Mouse (Mus musculus) hindbrain, postnatal 0 days (tissue): ENCODE data around the gene Olfml2b. TPM values are rescaled to one million over a fixed set of nuclear protein-coding genes. Genes with fewer than 3 reads are reported as not detected.

Source experiments
- ATAC-seq: fragments of 200-750 bp; cut with Nextera tagmentation; 2 replicates; pipeline ENCODE4 v1.8.0; 2017; ENCODE audit warnings: mild to moderate bottlenecking, moderate TSS enrichment, moderate library complexity
- DNase-seq: peaks from one replicate; pipeline ENCODE4 v3.0.0-alpha.2; 2015; ENCODE audit warnings: low spot score
- H3K27ac ChIP-seq: fragments of 300-500 bp; sonication (generic); 2 replicates; pipeline ENCODE4 v1.5.1; 2014; ENCODE audit warnings: mild to moderate bottlenecking
- H3K27me3 ChIP-seq: fragments of 300-500 bp; sonication (generic); 2 replicates; pipeline ENCODE4 v1.6.1; 2014; ENCODE audit warnings: low read length, mixed read lengths; ENCODE audit not compliant: insufficient read depth
- H3K36me3 ChIP-seq: fragments of 300-500 bp; sonication (generic); 2 replicates; pipeline ENCODE4 v1.6.1; 2014; ENCODE audit warnings: low read length, mixed read lengths; ENCODE audit not compliant: insufficient read depth
- H3K4me1 ChIP-seq: fragments of 300-500 bp; sonication (generic); 2 replicates; pipeline ENCODE4 v1.6.1; 2014; ENCODE audit warnings: antibody characterized with exemption, low read length, mixed read lengths; ENCODE audit not compliant: insufficient read depth
- H3K4me2 ChIP-seq: fragments of 300-500 bp; sonication (generic); 2 replicates; pipeline ENCODE4 v1.6.1; 2014; ENCODE audit warnings: low read depth, mild to moderate bottlenecking, low read length, moderate library complexity, mixed read lengths
- H3K4me3 ChIP-seq: fragments of 300-500 bp; sonication (generic); 2 replicates; pipeline ENCODE4 v1.5.1; 2014; ENCODE audit warnings: low read length
- H3K9ac ChIP-seq: fragments of 300-500 bp; sonication (generic); replicated peaks from 2 replicates; pipeline ENCODE4 v1.6.1; 2014; ENCODE audit warnings: mild to moderate bottlenecking, low read length, moderate library complexity, mixed read lengths
- H3K9me3 ChIP-seq: fragments of 300-500 bp; sonication (generic); 2 replicates; pipeline ENCODE4 v1.6.1; 2016; ENCODE audit warnings: low read length, mixed read lengths
- CTCF ChIP-seq: IDR thresholded peaks from 2 replicates; pipeline ENCODE4 v1.5.1; 2016; ENCODE audit warnings: antibody characterized with exemption, control low read depth, low read depth
- WGBS: fragments of 180-500 bp; shearing (Covaris S2); extraction: QIAGEN DNeasy Blood & Tissue Kit; methylation state at CpG from one replicate; pipeline ENCODE4 v1.1.7; 2014; 5-methylcytosine and 5-hydroxymethylcytosine counted together
- polyA plus RNA-seq: library from polyadenylated mRNA; unstranded; fragments of >200 nt; fragmentation: Nextera tagmentation; extraction: Ambion mirVana; gene quantifications from 2 replicates; pipeline ENCODE4 v1.2.1, GENCODE M21; 2015
- total RNA-seq: library from RNA; depleted of rRNA; stranded (reverse); fragments of >200 nt; gene quantifications from 2 replicates; pipeline ENCODE4 v1.2.3, GENCODE M21; 2014

Gene Olfml2b
- total and polyA plus RNA-seq, 2 experiments from 2014 or later, result 3.9 to 7.1 TPM

DNA sequence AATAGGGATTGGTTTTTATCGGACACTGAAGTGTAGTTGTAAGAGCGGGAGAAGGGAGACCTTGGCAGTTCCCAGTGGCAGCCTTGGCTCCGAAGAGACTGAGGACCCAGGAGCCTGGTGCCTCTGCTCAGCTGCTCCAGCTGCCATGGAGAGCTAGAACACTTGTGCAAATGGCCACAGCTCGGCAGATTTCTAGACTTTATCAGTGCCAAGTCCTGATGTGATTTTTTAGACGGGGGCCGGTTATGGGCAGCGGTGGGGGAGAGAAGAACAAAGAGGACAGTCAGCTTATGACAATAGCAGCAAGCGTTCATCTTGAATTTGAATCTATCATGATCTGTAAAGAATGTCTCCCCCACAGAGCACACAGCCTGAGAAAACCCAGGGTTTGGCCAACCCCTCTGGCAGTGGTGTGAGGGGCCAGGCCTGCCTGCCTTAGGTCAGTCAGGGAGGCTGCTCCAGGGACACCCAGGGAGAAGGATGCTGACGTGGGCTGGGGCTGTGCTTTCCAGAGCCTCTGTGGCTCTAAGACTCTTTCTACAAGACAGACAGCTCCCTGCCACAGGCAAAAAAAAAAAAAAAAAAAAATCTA lies 29.9 kb downstream of the Olfml2b start:
- Histone ChIP-seq H3K4me2 (no peak overlapping the region), H3K36me3 (no peaks in the 10 kb centered on the region), H3K9me3 (no peaks in the 10 kb centered on the region), H3K4me1 (no peaks in the 10 kb centered on the region; the same call in 1 of the 2 replicates), H3K27me3 (no peaks in the 10 kb centered on the region), H3K27ac (no peak overlapping the region; the same call in 1 of the 2 replicates), H3K4me3 (no peak overlapping the region), H3K9ac (no peak overlapping the region)
- DNase-seq, result peak; percentile 36
- no peak for TF ChIP-seq CTCF
- WGBS, result 33% methylated on average over 9 of the region's 9 CpGs
- ATAC-seq, result peak; percentile 62

DNA sequence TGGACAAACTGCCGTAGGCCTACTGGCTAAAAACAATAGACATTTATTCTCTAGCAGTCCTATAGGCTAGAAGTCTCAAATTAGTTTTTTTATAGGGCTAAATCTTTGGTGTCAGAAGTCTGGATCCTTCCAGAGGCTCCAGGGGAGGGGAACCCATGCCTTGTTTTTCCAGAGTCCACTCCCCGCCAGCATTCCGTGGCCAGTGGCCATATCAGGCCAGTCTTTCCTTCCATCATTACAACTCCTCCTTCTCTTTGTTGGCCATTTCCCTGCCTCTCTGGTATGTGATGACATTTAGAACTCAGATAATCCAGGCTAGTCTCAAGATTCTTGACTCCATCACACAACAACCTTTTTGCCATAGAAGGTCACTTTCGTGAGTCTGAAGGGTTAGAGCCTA lies 33.3 kb downstream of the Olfml2b start:
- DNase-seq (no peak), ATAC-seq (no peak)
- H3K27ac ChIP-seq, result no peak overlapping the region
- H3K4me3 ChIP-seq, result no peak overlapping the region
- H3K9ac ChIP-seq, result no peak overlapping the region
- no peaks in the 10 kb centered on the region for H3K27me3 ChIP-seq
- no peak overlapping the region for H3K4me2 ChIP-seq
- WGBS, result 96% methylated on average over 4 of the region's 4 CpGs
- H3K36me3 ChIP-seq, result no peaks in the 10 kb centered on the region
- no peaks in the 10 kb centered on the region for H3K9me3 ChIP-seq
- H3K4me1 ChIP-seq, result no peaks in the 10 kb centered on the region; the same call in 1 of the 2 replicates
- TF ChIP-seq CTCF, result no peak

DNA sequence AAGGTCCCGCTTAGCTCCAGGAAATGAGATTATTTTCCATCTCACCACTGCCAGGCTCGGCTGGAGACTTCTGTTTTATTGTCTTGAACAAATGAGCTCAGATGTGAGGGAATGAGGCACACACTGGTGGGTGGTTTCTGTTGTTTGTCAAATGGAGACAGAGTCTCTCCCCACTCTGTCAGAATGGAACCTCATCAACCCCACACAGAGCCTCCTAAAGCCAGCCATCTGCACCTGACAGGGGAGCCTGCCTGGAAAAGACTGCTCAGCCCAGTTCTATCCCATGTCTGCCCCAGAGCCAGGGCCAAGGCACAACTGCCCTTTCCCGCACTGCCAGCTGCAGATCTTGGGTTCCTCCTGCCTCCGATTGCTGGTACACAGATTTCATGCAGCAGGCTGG lies 34.5 kb downstream of the Olfml2b start:
- Histone ChIP-seq H3K27ac (no peak overlapping the region), H3K4me3 (no peak overlapping the region), H3K27me3 (no peaks in the 10 kb centered on the region), H3K9ac (no peak overlapping the region), H3K4me2 (no peak overlapping the region), H3K4me1 (no peaks in the 10 kb centered on the region; the same call in 1 of the 2 replicates), H3K9me3 (no peaks in the 10 kb centered on the region), H3K36me3 (no peaks in the 10 kb centered on the region)
- ATAC-seq (no peak), DNase-seq (no peak)
- WGBS, result 62% methylated on average over 4 of the region's 4 CpGs
- no peak for TF ChIP-seq CTCF

DNA sequence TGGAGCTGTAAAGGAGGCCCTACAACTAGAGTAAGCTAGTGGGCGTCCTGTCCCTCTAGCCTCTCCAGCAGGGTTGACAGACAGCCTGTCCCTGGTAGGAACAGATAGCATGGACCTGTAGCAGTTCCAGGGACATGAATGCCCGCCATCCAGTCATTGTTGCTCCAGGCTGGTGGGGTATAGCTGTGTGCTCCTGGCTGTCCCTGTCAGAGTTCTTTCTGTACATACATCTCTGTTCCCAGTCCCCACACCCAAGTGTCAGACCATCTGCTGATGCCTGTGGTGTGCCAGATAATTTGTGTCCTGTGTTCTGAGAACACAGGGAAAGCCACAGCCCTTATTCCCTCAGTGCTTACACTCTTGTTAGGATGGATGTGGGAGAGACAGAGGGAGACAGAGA lies 35.3 kb downstream of the Olfml2b start:
- Histone ChIP-seq H3K9me3 (no peaks in the 10 kb centered on the region), H3K4me3 (no peak overlapping the region), H3K27me3 (no peaks in the 10 kb centered on the region), H3K4me1 (no peaks in the 10 kb centered on the region), H3K4me2 (no peak overlapping the region), H3K36me3 (no peaks in the 10 kb centered on the region), H3K27ac (no peak overlapping the region), H3K9ac (no peak overlapping the region)
- whole genome bisulfite sequencing, result 60% methylated on average over 2 of the region's 2 CpGs
- ATAC-seq (no peak; the same call in 1 of the 2 replicates), DNase-seq (no peak)
- TF ChIP-seq CTCF, result no peak

DNA sequence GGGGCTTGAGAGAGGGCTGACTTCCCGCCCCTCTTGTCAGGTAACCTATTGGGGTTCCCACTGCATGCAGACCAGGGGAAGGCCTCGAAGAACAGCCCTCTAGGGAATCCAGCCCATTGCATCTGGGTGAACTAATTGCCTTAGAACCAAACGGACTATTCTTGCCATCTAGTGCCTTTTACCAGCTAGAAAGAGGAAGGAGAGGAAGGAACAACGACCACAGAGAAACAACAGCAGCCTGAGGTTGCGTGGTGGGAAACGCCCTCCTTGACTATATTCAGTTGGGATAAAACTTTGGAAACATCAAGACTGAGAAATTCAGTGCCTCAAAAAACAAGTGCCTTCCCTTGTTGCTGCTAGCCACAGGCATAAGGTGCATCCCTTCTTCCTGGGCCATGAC lies 39.5 kb downstream of the Olfml2b start:
- no peak for TF ChIP-seq CTCF
- no peaks in the 10 kb centered on the region for H3K9me3 ChIP-seq
- no peaks in the 10 kb centered on the region for H3K4me1 ChIP-seq
- H3K4me3 ChIP-seq, result no peak overlapping the region
- H3K9ac ChIP-seq, result no peak overlapping the region
- no peak overlapping the region for H3K27ac ChIP-seq
- ATAC-seq, result no peak
- 91% methylated on average over 6 of the region's 6 CpGs for WGBS
- no peak for DNase-seq
- no peak overlapping the region for H3K4me2 ChIP-seq
- no peaks in the 10 kb centered on the region for H3K27me3 ChIP-seq
- no peaks in the 10 kb centered on the region for H3K36me3 ChIP-seq

DNA sequence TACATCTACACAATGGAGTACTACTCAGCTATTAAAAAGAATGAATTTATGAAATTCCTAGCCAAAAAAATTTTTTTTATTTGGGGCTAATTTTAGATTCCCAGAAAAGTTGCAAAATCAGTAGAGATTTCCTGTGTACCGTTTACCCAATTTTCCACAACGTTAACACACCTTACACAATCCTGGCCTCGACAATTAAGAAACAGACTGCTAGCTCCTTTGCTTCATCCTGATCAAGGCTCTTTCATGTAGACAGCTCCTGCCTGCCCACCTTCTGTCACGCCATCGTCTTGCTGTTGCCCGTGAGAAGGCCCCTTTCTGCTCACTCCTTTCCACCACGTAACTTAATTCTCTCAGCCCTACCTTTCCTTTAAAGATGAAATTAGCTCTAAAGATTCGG lies 45.4 kb downstream of the Olfml2b start:
- H3K27ac ChIP-seq, result no peak overlapping the region
- H3K4me3 ChIP-seq, result no peak overlapping the region
- H3K9ac ChIP-seq, result no peak overlapping the region
- no peaks in the 10 kb centered on the region for H3K9me3 ChIP-seq
- WGBS, result 96% methylated on average over 8 of the region's 8 CpGs
- no peaks in the 10 kb centered on the region for H3K27me3 ChIP-seq
- ATAC-seq (no peak), DNase-seq (no peak)
- no peak for TF ChIP-seq CTCF
- H3K4me1 ChIP-seq, result no peaks in the 10 kb centered on the region
- H3K36me3 ChIP-seq, result no peaks in the 10 kb centered on the region
- no peak overlapping the region for H3K4me2 ChIP-seq

DNA sequence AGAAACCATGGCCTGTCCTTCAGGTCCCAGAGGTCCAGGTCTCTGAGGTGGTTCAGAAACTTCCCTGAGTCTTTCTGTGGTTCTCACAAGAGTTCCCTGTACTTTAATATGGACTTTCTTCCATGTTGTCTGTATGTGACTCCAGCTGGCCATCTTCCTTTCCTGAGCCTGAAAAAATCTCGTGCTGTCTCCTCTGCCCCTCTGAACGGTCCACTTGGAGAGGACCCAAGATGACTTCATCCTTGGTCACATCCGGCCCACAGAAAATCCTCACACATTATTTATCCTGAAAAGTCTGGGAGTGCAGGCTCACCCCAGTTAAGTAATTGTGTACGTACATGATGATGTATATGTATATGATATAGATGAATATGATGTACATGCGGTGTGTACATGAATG lies 47.0 kb downstream of the Olfml2b start:
- H3K4me1 ChIP-seq, result no peaks in the 10 kb centered on the region
- TF ChIP-seq CTCF, result no peak
- no peak overlapping the region for H3K4me3 ChIP-seq
- DNase-seq, result no peak
- no peaks in the 10 kb centered on the region for H3K9me3 ChIP-seq
- no peak for ATAC-seq
- WGBS, result 87% methylated on average over 5 of the region's 5 CpGs
- H3K27ac ChIP-seq, result no peak overlapping the region
- H3K9ac ChIP-seq, result no peak overlapping the region
- no peak overlapping the region for H3K4me2 ChIP-seq
- H3K27me3 ChIP-seq, result no peaks in the 10 kb centered on the region
- no peaks in the 10 kb centered on the region for H3K36me3 ChIP-seq
